Mouse (Mus musculus) embryonic fibroblast, embryonic 13.5 days (primary cell): ENCODE measurements around the gene Uqcc1.

Experiments used
- CTCF ChIP-seq: IDR thresholded peaks from 2 replicates; pipeline ENCODE4 v1.5.1; 2011; ENCODE audit warnings: mild to moderate bottlenecking, control low read depth, low read length, moderate library complexity, borderline replicate concordance; ENCODE audit not compliant: insufficient read depth
- POLR2A ChIP-seq: IDR thresholded peaks from 2 replicates; pipeline ENCODE4 v1.6.1; 2011; ENCODE audit warnings: low read depth, mild to moderate bottlenecking, control low read depth, low read length, moderate library complexity

DNA sequence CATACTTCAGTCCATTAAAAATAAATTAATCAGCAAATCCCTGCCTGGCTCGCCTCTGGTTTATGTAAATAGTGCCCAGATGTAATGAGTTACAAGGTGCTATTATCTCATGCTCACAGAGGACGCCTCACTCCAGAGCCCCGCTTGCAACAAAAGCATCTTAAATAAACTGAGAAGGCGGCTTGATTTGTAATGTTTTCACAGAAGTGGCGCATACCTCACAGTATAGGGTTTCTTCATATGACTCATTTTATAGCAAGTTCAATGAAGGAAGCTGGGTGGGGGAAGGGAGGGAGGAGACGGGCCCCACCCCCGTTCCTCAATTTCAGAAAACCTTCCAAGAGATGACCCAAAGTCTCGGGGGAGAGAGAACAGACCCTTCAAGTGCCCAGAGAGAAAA is 83.2 kb downstream of the Uqcc1 start:
- TF ChIP-seq CTCF (no peak), POLR2A (no peak)
